Mouse (Mus musculus) megakaryocyte, embryonic 14.5 days (primary cell): ENCODE measurements around the gene Specc1. TPM values are rescaled to one million over a fixed set of nuclear protein-coding genes. Genes with fewer than 3 reads are reported as not detected.

Experiments
- H3K27me3 ChIP-seq: replicated peaks from 2 replicates; pipeline ENCODE3; 2012; ENCODE audit warnings: inconsistent platforms
- H3K36me3 ChIP-seq: replicated peaks from 2 replicates; pipeline ENCODE3; 2012; ENCODE audit warnings: low read length, inconsistent platforms, mixed read lengths
- H3K4me1 ChIP-seq: 2 replicates; pipeline ENCODE4 v1.6.1; 2012; ENCODE audit warnings: inconsistent platforms
- H3K4me3 ChIP-seq: replicated peaks from 2 replicates; pipeline ENCODE3; 2012; ENCODE audit warnings: moderate library complexity, mild to moderate bottlenecking, inconsistent platforms
- H3K9me3 ChIP-seq: 2 replicates; pipeline ENCODE4 v1.6.1; 2012; ENCODE audit warnings: inconsistent platforms
- FLI1 ChIP-seq: IDR thresholded peaks from 2 replicates; pipeline ENCODE4 v1.6.1; 2012; ENCODE audit warnings: low read length, inconsistent platforms, mixed read lengths
- GATA1 ChIP-seq: IDR thresholded peaks from 3 replicates; pipeline ENCODE4 v1.6.1; 2012; ENCODE audit warnings: mixed read lengths, low read length, inconsistent platforms, borderline replicate concordance
- polyA plus RNA-seq: library from polyadenylated mRNA; stranded (reverse); fragments of >175 nt; gene quantifications from 2 replicates; pipeline ENCODE4 v1.2.3, GENCODE M21; 2012; ENCODE audit warnings: low replicate concordance; ENCODE audit not compliant: insufficient read depth

Specc1 gene
- polyA plus RNA-seq, 1 experiment, result 7.1 TPM

DNA sequence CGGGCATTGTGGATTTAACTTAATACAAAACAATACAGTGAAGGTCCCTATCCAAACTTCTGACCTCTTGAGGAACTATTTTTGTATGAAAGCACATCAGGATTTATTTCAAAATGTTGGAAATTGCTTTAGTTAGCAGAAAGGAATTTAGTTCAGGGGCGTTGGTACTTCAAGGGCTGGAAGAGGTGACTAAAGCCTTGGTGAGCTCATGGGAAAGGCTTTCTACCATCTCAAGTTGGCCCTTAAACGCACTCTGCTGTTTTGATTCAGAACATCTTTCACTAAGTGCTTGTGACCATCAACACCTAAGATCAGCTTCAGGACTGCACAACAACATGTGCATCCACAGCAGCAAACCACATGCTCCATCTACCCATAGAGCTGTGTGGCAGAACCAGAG is 191.5 kb downstream of the Specc1 start:
- Histone ChIP-seq H3K4me1 (peaks cover 87% of the 10 kb centered on the region), H3K27me3 (no peaks in the 10 kb centered on the region), H3K9me3 (no peaks in the 10 kb centered on the region), H3K36me3 (peaks cover 85% of the 10 kb centered on the region), H3K4me3 (peak overlapping the region; percentile 42)
- TF ChIP-seq GATA1 (no peak), FLI1 (no peak)

DNA sequence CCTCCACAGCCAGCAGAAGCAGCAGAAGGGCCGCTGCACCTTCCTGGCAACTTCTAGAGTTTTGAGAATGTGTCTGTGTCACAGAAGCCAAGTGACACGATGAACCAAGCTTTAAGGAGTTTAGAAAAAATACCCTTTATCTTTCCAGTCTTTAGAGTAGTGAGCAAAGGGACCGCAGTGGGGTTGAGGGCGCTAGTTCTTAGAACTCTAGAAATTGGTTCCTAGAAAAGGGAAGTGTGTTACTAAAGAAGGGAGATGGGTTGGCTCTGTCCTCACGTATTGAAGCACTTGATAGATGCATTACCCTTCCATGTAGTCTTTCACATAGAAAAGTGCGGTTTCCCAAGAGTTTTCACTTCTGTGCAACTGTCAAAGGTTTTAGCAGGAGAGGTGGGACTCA is 191.9 kb downstream of the Specc1 start:
- H3K4me3 ChIP-seq, result peak overlapping the region; percentile 42
- peaks cover 85% of the 10 kb centered on the region for H3K36me3 ChIP-seq
- H3K4me1 ChIP-seq, result peaks cover 87% of the 10 kb centered on the region
- H3K27me3 ChIP-seq, result no peaks in the 10 kb centered on the region
- TF ChIP-seq GATA1, result no peak
- TF ChIP-seq FLI1, result no peak
- H3K9me3 ChIP-seq, result no peaks in the 10 kb centered on the region

DNA sequence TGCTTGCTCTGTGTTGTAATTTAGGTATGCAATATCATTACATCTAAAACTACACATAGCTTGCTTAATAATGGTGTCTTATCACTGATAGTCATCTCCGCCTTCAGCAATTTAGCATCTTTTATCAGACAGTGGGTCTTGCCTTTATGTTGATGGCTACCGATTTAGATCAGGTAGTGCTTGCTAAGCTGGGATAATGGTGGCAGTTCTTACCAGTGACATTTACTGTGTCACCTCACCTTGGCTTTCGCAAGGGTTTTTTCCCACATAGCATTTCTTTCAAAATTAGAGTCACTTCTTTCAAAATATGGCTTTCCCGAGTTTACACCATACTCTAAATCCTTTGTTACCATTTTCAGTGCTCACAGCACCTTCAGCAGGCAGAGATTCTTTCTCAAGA is 196.5 kb downstream of the Specc1 start:
- peaks cover 92% of the 10 kb centered on the region for H3K36me3 ChIP-seq
- TF ChIP-seq GATA1, result no peak
- no peak for TF ChIP-seq FLI1
- H3K9me3 ChIP-seq, result no peaks in the 10 kb centered on the region

DNA sequence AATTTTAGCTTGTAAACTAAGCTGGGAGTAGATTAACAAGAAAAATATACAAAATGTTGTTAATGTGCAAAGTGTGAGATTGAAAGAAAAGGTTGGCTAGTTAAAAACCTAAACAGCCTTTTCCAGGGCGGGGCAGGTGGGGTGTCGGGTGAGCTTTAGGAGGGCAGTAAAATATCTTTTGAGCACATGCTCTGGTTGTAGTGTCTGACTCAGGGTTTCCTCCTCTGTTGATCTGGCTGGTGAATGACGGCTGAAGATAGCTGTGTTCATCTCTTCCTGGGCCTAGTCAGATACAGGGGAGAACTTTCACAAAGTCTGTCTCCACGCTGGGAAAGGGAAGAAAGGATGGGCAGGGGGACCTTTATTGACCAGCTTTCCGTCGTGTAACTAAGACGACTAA is 203.2 kb downstream of the Specc1 start:
- H3K27me3 ChIP-seq, result no peaks in the 10 kb centered on the region
- H3K9me3 ChIP-seq, result no peaks in the 10 kb centered on the region
- peaks cover 33% of the 10 kb centered on the region for H3K4me1 ChIP-seq
- TF ChIP-seq FLI1 (no peak), GATA1 (no peak)
- H3K36me3 ChIP-seq, result peaks cover 93% of the 10 kb centered on the region
- H3K4me3 ChIP-seq, result no peak overlapping the region

More for the DNA sequence above, 196.5 kb downstream of the Specc1 start:
- peaks cover 65% of the 10 kb centered on the region for H3K4me1 ChIP-seq
- H3K27me3 ChIP-seq, result no peaks in the 10 kb centered on the region
- H3K4me3 ChIP-seq, result no peak overlapping the region

DNA sequence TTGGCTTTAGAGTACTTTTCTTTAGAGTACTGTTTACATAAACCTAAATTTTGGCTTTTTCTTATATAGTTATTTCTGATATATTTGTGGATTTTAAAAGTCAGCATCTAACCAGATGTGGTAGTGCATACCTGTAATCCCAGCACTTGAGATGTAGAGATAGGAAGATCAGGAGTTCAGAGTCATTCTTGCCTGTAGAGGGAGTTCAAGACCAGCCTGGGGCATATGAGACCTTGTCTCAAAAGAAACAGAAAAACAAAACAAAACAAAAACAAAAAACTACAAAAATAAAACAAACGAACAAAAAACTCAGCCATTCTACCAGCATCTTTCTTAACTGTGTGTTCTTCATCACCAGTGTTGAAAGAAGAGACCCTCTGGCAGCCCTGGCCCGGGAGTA is 204.9 kb downstream of the Specc1 start:
- Histone ChIP-seq H3K36me3 (peaks cover 94% of the 10 kb centered on the region), H3K4me1 (peaks cover 44% of the 10 kb centered on the region), H3K4me3 (no peak overlapping the region), H3K27me3 (no peaks in the 10 kb centered on the region), H3K9me3 (no peaks in the 10 kb centered on the region)
- no peak for TF ChIP-seq FLI1
- TF ChIP-seq GATA1, result no peak

DNA sequence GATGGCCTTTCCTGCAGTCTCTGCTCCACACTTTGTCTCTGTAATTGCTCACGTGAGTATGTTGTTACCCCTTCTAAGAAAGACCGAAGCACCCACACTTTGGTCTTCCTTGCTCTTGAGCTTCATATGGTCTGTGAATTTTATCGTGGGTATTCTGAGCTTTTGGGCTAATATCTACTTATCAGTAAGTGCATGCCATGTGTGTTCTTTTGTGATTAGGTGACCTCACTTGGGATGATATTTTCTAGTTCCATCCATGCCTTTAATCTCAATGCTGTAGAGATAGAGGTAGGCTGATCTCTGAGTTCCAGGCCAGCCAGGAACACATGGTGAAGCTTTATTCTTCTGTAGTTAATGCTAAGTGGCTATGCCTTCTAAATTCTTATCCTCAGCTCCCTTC is 207.8 kb downstream of the Specc1 start:
- H3K9me3 ChIP-seq, result no peaks in the 10 kb centered on the region
- peaks cover 94% of the 10 kb centered on the region for H3K36me3 ChIP-seq
- peaks cover 55% of the 10 kb centered on the region for H3K4me1 ChIP-seq
- no peaks in the 10 kb centered on the region for H3K27me3 ChIP-seq
- H3K4me3 ChIP-seq, result no peak overlapping the region
- no peak for TF ChIP-seq FLI1
- no peak for TF ChIP-seq GATA1

DNA sequence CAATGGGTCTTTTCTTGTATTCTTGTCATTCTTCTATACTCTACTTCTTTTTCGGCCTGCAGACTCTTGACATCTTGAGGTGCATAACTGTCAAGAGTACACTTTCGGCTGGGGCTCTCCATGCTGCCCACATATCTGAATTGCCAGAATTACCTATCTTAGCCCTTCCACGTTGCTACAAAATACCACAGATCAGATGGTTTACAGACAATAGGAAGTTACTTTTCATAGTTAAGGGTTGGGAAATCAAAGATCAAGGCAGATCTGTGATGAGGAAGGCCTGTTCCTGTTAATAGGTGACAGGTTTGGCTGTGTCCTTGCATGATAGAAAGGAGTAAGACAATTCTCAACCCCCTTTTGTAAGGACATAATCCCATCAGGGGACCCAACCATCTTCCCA is 209.9 kb downstream of the Specc1 start:
- H3K27me3 ChIP-seq, result no peaks in the 10 kb centered on the region
- TF ChIP-seq FLI1 (no peak), GATA1 (no peak)
- H3K36me3 ChIP-seq, result peaks cover 97% of the 10 kb centered on the region
- peaks cover 45% of the 10 kb centered on the region for H3K4me1 ChIP-seq
- H3K4me3 ChIP-seq, result no peak overlapping the region
- H3K9me3 ChIP-seq, result peaks cover 10% of the 10 kb centered on the region

DNA sequence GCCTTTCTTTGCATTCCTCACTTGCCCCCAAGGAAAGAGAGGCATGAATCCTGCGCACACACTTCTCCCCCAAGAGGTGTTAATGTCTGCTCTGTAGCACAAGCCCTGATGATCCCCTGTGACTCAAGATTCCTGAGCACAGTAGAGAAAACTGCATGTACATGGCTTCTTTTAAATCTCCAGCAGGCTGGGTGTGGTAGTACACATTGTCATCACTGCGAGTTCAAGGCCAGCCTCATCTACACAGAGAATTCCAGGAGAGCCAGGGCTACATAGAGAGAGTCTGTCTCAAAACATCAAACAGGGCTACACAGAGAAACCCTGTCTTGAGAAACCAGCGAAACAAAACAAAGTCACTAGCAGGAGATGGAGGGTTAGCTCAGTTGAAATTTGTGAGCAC is 211.6 kb downstream of the Specc1 start:
- H3K36me3 ChIP-seq, result peaks cover 95% of the 10 kb centered on the region
- peaks cover 40% of the 10 kb centered on the region for H3K4me1 ChIP-seq
- no peak for TF ChIP-seq GATA1
- TF ChIP-seq FLI1, result no peak
- H3K9me3 ChIP-seq, result peaks cover 13% of the 10 kb centered on the region
- no peaks in the 10 kb centered on the region for H3K27me3 ChIP-seq
- H3K4me3 ChIP-seq, result no peak overlapping the region

DNA sequence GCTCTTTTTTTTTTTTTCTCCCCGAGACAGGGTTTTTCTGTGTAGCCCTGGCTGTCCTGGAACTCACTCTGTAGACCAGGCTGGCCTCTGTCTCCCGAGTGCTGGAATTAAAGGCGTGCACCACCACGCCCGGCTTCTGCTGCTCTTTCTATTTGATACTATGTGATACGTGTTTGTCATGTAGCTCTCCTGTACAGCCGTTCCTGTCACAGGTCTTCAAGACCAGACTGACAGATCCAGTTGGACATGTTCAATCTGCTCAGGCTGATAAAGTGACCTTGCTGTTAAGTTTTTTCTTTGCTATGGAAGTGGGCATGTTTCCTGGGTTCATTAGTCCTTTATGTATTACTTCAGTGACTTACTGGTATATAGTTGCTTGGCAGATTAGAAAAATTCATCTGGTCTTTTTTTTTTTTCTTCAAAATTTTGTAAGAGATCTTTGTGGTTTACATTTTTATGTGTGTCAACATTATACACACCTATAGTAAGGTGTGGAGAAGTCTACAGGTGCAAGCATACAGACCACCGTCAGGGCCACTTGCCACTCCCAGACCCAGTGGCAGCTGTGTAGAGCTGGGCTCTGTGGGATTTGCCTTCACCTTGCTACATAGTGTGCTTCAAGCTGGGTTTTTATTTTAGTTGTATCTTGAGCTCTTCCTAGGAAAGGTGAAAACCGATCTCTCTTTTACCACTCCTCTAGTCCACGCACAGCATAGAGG is 221.0 kb downstream of the Specc1 start:
- Histone ChIP-seq H3K4me3 (no peak overlapping the region), H3K9me3 (peaks cover 9% of the 10 kb centered on the region), H3K27me3 (no peaks in the 10 kb centered on the region), H3K4me1 (peaks cover 12% of the 10 kb centered on the region), H3K36me3 (peaks cover 72% of the 10 kb centered on the region)
- no peak for TF ChIP-seq FLI1
- TF ChIP-seq GATA1, result no peak

DNA sequence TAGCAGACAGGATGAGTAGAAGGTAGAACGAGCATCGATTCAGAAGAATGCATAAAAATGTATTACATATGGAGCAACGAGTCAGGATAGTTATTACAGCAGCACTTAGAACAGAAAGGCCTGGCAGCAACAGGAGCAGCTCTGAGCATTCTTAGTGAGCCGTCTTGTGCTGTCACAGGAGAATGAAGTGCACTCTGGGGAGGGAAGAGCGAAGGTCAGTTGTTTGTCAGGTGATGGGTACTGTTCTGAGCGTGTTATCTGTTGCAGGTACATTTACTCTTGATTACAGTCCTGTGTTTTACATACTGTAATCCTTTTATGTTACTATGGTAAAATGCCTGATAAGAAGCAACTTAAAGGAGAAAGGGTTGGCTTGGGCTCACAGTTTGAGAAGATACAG is 224.2 kb downstream of the Specc1 start:
- TF ChIP-seq GATA1 (no peak), FLI1 (no peak)
- H3K9me3 ChIP-seq, result peaks cover 9% of the 10 kb centered on the region
- H3K4me1 ChIP-seq, result peaks cover 28% of the 10 kb centered on the region
- H3K27me3 ChIP-seq, result no peaks in the 10 kb centered on the region
- H3K4me3 ChIP-seq, result no peak overlapping the region
- H3K36me3 ChIP-seq, result peaks cover 48% of the 10 kb centered on the region

DNA sequence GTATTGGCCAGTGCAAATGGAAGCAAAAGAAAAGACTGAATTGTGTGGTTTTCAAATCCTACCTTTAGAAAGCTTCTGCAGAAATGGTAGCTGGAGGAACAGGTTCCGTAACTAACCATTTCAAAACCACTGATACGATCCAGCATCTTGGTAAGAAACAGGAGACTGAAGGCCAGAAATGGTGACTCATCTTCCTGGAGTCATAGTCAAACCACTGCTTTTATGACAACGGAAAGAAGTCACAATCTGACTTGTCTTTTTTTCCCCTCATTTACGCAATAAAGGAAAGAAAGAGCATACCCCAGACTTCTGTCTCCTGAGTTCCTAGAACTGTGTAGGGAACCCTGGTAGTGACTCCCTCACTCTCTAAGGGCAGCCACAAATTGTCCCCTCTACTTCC is 228.3 kb downstream of the Specc1 start:
- Histone ChIP-seq H3K4me3 (peak overlapping the region; percentile 70), H3K27me3 (no peaks in the 10 kb centered on the region), H3K36me3 (peaks cover 46% of the 10 kb centered on the region), H3K9me3 (peaks cover 9% of the 10 kb centered on the region), H3K4me1 (peaks cover 41% of the 10 kb centered on the region)
- TF ChIP-seq GATA1 (no peak), FLI1 (no peak)
